Mouse (Mus musculus) heart, postnatal 0 days (tissue): ENCODE measurements around the gene Chrna5.

ENCODE experiments used
- CTCF ChIP-seq: IDR thresholded peaks from 2 replicates; pipeline ENCODE4 v1.5.1; 2016; ENCODE audit warnings: antibody characterized with exemption, control low read depth, low read depth
- EP300 ChIP-seq: IDR thresholded peaks from 2 replicates; pipeline ENCODE4 v1.6.1; 2016; ENCODE audit warnings: antibody characterized with exemption, low read depth

DNA sequence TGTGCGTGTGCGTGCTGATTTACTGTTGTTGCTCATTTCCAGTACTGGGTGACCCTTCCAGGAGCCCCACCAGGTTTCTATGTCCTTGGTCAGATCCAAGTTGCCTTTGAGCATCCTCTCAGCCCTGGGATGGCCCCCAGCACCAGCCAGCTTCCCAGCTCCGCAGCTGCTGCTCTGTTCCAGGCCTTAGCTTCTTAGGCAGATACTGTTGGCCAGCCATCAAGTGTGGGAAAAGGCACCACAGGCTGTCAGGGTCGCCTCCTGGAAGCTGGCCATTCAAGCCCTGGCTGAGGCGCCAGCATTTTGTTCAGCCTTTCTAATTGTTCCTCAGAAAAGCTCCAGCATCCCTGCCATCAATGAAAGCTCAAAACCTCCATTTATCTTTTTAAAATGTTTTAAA is 59.3 kb downstream of the Chrna5 start:
- TF ChIP-seq CTCF (no peak), EP300 (no peak)
